Comparison of ENCODE assay signal across 18 mouse cellular contexts in the genomic region with DNA sequence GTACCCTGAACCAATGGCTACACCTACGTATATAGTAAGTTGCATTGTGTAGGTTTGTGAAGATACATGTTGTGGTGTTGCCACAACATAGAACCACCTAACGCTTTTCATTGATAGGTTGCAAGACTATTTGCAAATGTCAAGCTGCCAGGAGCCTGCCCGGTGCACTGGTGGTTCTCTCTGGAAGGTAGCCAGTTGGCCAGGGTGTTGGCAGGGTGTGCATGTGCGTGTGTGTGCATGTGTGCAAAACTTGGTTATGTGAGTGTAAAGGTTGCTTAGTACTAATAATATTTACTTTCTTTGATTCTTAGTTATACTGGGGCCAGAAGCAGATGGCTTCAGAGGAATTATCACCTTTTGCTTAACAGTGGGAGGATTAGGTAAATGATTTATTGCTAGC. TPM values are rescaled to one million over a fixed set of nuclear protein-coding genes. Genes with fewer than 3 reads are reported as not detected.
DNase-seq lines count a peak whose midpoint lies in the region; ATAC-seq and TF ChIP-seq lines count a peak whose summit lies in the region.
"Had no signal": no experiment of that assay in that cellular context is flagged by ENCODE, and none has a peak within 500 bp of the region (broad histone marks: within the 10 kb centered on the region; RNA-seq: fewer than 3 reads in every experiment).

No protein-coding gene starts in this region.

- TF ChIP-seq EP300 in stomach, postnatal 0 days (optimal IDR thresholded peaks at IDR 0.05) = no peak

- 43% methylated on average over 4 of the region's 4 CpGs for WGBS in stomach, postnatal 0 days

- ATAC-seq in stomach, postnatal 0 days (ENCODE audit: low FRiP score, low TSS enrichment) = peak; percentile 85
- no peak for ATAC-seq in erythroid progenitor cell, adult 5-6 weeks (replicated peaks; ENCODE audit: low FRiP score, poor library complexity, severe bottlenecking)
- ATAC-seq: activated CD4-positive, CD25-positive, alpha-beta regulatory T cell, adult 4 months; forebrain, embryonic 15.5 days had no signal

- no peaks in the 10 kb centered on the region for H3K27me3 ChIP-seq in stomach, postnatal 0 days (ENCODE audit: control insufficient read depth, insufficient read depth, low read length)
- H3K27me3 ChIP-seq: embryonic facial prominence, embryonic 13.5 days; forebrain, embryonic 15.5 days; heart, embryonic 15.5 days had no signal

- no peak for TF ChIP-seq CTCF in stomach, postnatal 0 days (IDR thresholded peaks at IDR 0.05; ENCODE audit: low read depth)

- no peak overlapping the region for H3K4me3 ChIP-seq in stomach, postnatal 0 days (ENCODE audit: low read depth, low read length)
- H3K4me3 ChIP-seq: embryonic facial prominence, embryonic 13.5 days; forebrain, embryonic 15.5 days; heart, embryonic 15.5 days; midbrain, embryonic 10.5 days had no signal

- H3K9ac ChIP-seq in stomach, postnatal 0 days (ENCODE audit: low read length) = no peak overlapping the region
- H3K9ac ChIP-seq: embryonic facial prominence, embryonic 13.5 days; forebrain, embryonic 15.5 days; heart, embryonic 15.5 days; lung, embryonic 14.5 days had no signal

- H3K9me3 ChIP-seq in stomach, postnatal 0 days (ENCODE audit: control insufficient read depth, low read length) = no peaks in the 10 kb centered on the region
- H3K9me3 ChIP-seq: embryonic facial prominence, embryonic 13.5 days; forebrain, embryonic 15.5 days; G1E; heart, embryonic 15.5 days; midbrain, embryonic 10.5 days had no signal

- no peaks in the 10 kb centered on the region; the same call in 1 of the 2 replicates for H3K4me1 ChIP-seq in stomach, postnatal 0 days (replicated peaks; ENCODE audit: control insufficient read depth, insufficient read depth)
- H3K4me1 ChIP-seq: embryonic facial prominence, embryonic 13.5 days; forebrain, embryonic 15.5 days; heart, embryonic 15.5 days; midbrain, embryonic 10.5 days had no signal

- H3K36me3 ChIP-seq in stomach, postnatal 0 days (ENCODE audit: control insufficient read depth, insufficient read depth, low read length) = no peaks in the 10 kb centered on the region
- H3K36me3 ChIP-seq: embryonic facial prominence, embryonic 13.5 days; forebrain, embryonic 15.5 days; G1E; heart, embryonic 15.5 days; midbrain, embryonic 10.5 days had no signal

- no peak overlapping the region for H3K27ac ChIP-seq in stomach, postnatal 0 days (replicated peaks)
- H3K27ac ChIP-seq: embryonic facial prominence, embryonic 13.5 days; forebrain, embryonic 15.5 days; heart, embryonic 15.5 days; macrophage; midbrain, embryonic 10.5 days had no signal

- DNase-seq in cerebellum, postnatal 10 days = peak; percentile 85
- no peak for DNase-seq in cerebellum, adult 9-10 months
- peak; percentile 16 for DNase-seq in kidney, adult 9 months
- DNase-seq in kidney, adult 11 months = no peak
- peak; percentile 39 to 50 for DNase-seq in urinary bladder, adult 18-20 months (ENCODE audit: low spot score in 2 of 2)
- no peak for DNase-seq in urinary bladder, postnatal 25 days (ENCODE audit: low spot score)
- DNase-seq in stomach, postnatal 0 days (ENCODE audit: low spot score) = peak; percentile 82
- DNase-seq: gastrocnemius, postnatal 25 days; lung, embryonic 14.5 days; thymus, adult 18-20 months had no signal

- H3K4me2 ChIP-seq in stomach, postnatal 0 days (replicated peaks; ENCODE audit: low read depth) = no peak overlapping the region
- H3K4me2 ChIP-seq: embryonic facial prominence, embryonic 13.5 days; forebrain, embryonic 15.5 days; heart, embryonic 15.5 days; lung, embryonic 14.5 days had no signal

RNA-seq across cellular contexts. Expression of gene Bace2, which starts 13.7 kb away (rescaled TPM):
- polyA plus RNA-seq in stomach, postnatal 0 days (2015; fragmentation: Nextera tagmentation; extraction: Ambion mirVana) = 205 and 216 TPM in 2 replicates
- not detected in 2 replicates for total RNA-seq in erythroid progenitor cell, adult 5-6 weeks (2015; ENCODE audit: low replicate concordance)
- not detected in 2 replicates for total RNA-seq in erythroid progenitor cell, adult 5-6 weeks (2017; ENCODE audit: low replicate concordance)
- polyA plus RNA-seq: G1E, macrophage had no signal

Comparison
In these comparisons a context has a peak if more than half of its experiments do, and no peak if none do; other contexts are left out.
1. DNase-seq: peak in cerebellum, postnatal 10 days (2 of 2), kidney, adult 9 months (single experiment), urinary bladder, adult 18-20 months (2 of 2) and stomach, postnatal 0 days (single experiment); none in cerebellum, adult 9-10 months (single experiment), kidney, adult 11 months (single experiment) and urinary bladder, postnatal 25 days (single experiment).